Mouse (Mus musculus) heart, postnatal 0 days (tissue): ENCODE measurements around the gene Nfix. TPM values are rescaled to one million over a fixed set of nuclear protein-coding genes. Genes with fewer than 3 reads are reported as not detected.
A peak's percentile ranks its signal among the peaks of the same experiment; 100 is the strongest.

ENCODE experiments used
- ATAC-seq: fragments of 200-750 bp; cut with Nextera tagmentation; 2 replicates; pipeline ENCODE4 v1.8.0; 2017; ENCODE audit warnings: low read depth, moderate number of reproducible peaks, moderate library complexity; ENCODE audit not compliant: insufficient read depth
- DNase-seq: peaks from one replicate; pipeline ENCODE4 v3.0.0-alpha.2; 2016; ENCODE audit warnings: low spot score
- H3K27ac ChIP-seq: fragments of 300-500 bp; sonication (generic); 2 replicates; pipeline ENCODE4 v1.5.1; 2014; ENCODE audit warnings: low read depth, mild to moderate bottlenecking
- H3K27me3 ChIP-seq: fragments of 300-500 bp; sonication (generic); 2 replicates; pipeline ENCODE4 v1.6.1; 2014; ENCODE audit warnings: low read length, mixed read lengths; ENCODE audit not compliant: control insufficient read depth, insufficient read depth
- H3K36me3 ChIP-seq: fragments of 300-500 bp; sonication (generic); replicated peaks from 2 replicates; pipeline ENCODE4 v1.6.1; 2014; ENCODE audit warnings: low read length, mixed read lengths; ENCODE audit not compliant: control insufficient read depth, insufficient read depth
- H3K4me1 ChIP-seq: fragments of 300-500 bp; sonication (generic); 2 replicates; pipeline ENCODE4 v1.6.1; 2014; ENCODE audit warnings: antibody characterized with exemption; ENCODE audit not compliant: control insufficient read depth, insufficient read depth
- H3K4me2 ChIP-seq: fragments of 300-500 bp; sonication (generic); 2 replicates; pipeline ENCODE4 v1.6.1; 2014; ENCODE audit warnings: low read depth, mild to moderate bottlenecking, low read length, moderate library complexity
- H3K4me3 ChIP-seq: fragments of 300-500 bp; sonication (generic); 2 replicates; pipeline ENCODE4 v1.5.1; 2014; ENCODE audit warnings: low read depth, low read length
- H3K9ac ChIP-seq: fragments of 300-500 bp; sonication (generic); replicated peaks from 2 replicates; pipeline ENCODE4 v1.6.1; 2014; ENCODE audit warnings: low read depth, low read length, mixed read lengths
- H3K9me3 ChIP-seq: fragments of 300-500 bp; sonication (generic); replicated peaks from 2 replicates; pipeline ENCODE4 v1.6.1; 2016; ENCODE audit warnings: low read length; ENCODE audit not compliant: control insufficient read depth
- CTCF ChIP-seq: IDR thresholded peaks from 2 replicates; pipeline ENCODE4 v1.5.1; 2016; ENCODE audit warnings: antibody characterized with exemption, control low read depth, low read depth
- EP300 ChIP-seq: IDR thresholded peaks from 2 replicates; pipeline ENCODE4 v1.6.1; 2016; ENCODE audit warnings: antibody characterized with exemption, low read depth
- WGBS: fragments of 180-500 bp; shearing (Covaris S2); extraction: QIAGEN DNeasy Blood & Tissue Kit; methylation state at CpG from one replicate; pipeline ENCODE4 v1.1.7; 2014; 5-methylcytosine and 5-hydroxymethylcytosine counted together
- polyA plus RNA-seq: library from polyadenylated mRNA; unstranded; fragments of >200 nt; fragmentation: Nextera tagmentation; extraction: Ambion mirVana; gene quantifications from 2 replicates; pipeline ENCODE4 v1.2.1, GENCODE M21; 2015
- total RNA-seq: library from RNA; depleted of rRNA; stranded (reverse); fragments of >200 nt; gene quantifications from 2 replicates; pipeline ENCODE4 v1.2.3, GENCODE M21; 2014; ENCODE audit warnings: low replicate concordance

The Nfix gene
- total and polyA plus RNA-seq, 2 experiments from 2014 or later = 18.2 to 41.9 TPM

DNA sequence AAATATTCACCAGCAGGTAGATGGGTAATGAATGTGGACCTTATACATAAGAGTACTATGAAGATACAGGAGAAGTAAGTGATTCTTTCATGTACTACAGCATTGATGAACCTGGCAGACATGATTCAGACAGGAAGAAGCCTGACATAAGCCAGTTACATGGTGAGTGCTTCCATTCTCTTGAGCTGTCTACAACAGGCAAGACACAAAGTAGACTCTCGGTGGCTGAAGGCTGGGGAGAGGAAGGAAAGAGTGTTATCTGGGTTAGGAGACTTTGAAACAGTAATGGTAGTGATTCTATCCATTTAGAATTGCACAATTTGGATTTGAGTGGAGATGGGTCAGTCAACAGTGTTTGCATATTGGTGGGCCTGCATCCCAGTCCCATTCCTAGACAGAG, 141.2 kb downstream of the Nfix start:
- no peak overlapping the region for H3K4me3 ChIP-seq
- no peaks in the 10 kb centered on the region for H3K27me3 ChIP-seq
- ATAC-seq = no peak
- H3K27ac ChIP-seq = peak overlapping the region; percentile 93
- no peak for DNase-seq
- whole genome bisulfite sequencing = 53% methylated on average over 1 of the region's 1 CpGs
- H3K9me3 ChIP-seq = no peaks in the 10 kb centered on the region
- H3K9ac ChIP-seq = no peak overlapping the region
- TF ChIP-seq EP300 (no peak), CTCF (no peak)
- H3K4me2 ChIP-seq = no peak overlapping the region
- H3K4me1 ChIP-seq = peaks cover 17% of the 10 kb centered on the region; the same call in 1 of the 2 replicates
- H3K36me3 ChIP-seq = no peaks in the 10 kb centered on the region

DNA sequence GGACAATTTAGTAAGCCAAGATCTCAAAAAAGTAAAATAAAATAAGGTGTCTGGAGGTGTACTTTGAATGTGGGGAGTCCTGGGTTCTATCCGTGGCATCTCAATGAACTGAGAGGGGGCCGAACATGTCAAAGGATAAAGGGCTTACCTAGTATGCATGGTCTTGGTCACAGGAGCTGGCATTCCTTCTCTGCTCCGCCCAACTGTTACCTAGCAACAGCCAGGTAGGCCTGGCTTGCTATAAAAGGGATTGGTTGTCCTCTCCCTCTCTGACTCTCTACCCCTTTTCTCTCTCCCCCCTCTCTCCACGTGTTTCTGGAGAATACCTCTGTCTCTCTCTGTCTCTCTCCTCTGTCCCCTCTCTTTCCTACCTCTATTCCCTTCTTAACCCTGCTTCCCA, 142.5 kb downstream of the Nfix start:
- H3K9ac ChIP-seq = no peak overlapping the region
- no peak overlapping the region for H3K4me3 ChIP-seq
- H3K27me3 ChIP-seq = no peaks in the 10 kb centered on the region
- H3K4me1 ChIP-seq = peaks cover 13% of the 10 kb centered on the region; the same call in 1 of the 2 replicates
- H3K36me3 ChIP-seq = no peaks in the 10 kb centered on the region
- WGBS = 76% methylated on average over 4 of the region's 4 CpGs
- ATAC-seq (no peak), DNase-seq (no peak)
- no peak overlapping the region for H3K4me2 ChIP-seq
- peak overlapping the region; percentile 87 for H3K27ac ChIP-seq
- H3K9me3 ChIP-seq = no peaks in the 10 kb centered on the region
- TF ChIP-seq EP300 (no peak), CTCF (no peak)

DNA sequence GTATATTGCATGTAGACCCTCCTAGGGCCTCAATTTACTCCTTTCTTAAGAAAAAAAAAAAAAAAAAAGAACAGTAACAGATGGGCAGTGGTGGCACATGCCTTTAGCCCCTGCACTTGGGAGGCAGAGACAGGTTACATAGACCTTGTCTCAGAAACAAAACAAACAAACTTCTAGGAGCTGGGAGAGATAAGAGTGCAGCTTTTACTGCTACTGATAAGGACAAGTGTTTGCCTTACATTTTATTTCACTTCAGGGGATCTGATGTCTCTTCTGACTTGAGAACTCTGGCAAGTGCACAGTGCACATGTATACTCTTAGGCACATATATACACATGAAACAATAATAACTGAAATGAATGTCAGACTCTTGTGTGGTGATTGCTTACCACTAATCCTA, 142.9 kb downstream of the Nfix start:
- DNase-seq = no peak
- H3K36me3 ChIP-seq = no peaks in the 10 kb centered on the region
- H3K4me2 ChIP-seq = peak overlapping the region; percentile 59
- no peaks in the 10 kb centered on the region for H3K9me3 ChIP-seq
- H3K27me3 ChIP-seq = no peaks in the 10 kb centered on the region
- H3K9ac ChIP-seq = no peak overlapping the region
- H3K27ac ChIP-seq = peak overlapping the region; percentile 87
- no peak for ATAC-seq
- H3K4me1 ChIP-seq = peaks cover 13% of the 10 kb centered on the region; the same call in 1 of the 2 replicates
- H3K4me3 ChIP-seq = peak overlapping the region; percentile 40; the same call in 1 of the 2 replicates
- TF ChIP-seq EP300 (no peak), CTCF (no peak)

DNA sequence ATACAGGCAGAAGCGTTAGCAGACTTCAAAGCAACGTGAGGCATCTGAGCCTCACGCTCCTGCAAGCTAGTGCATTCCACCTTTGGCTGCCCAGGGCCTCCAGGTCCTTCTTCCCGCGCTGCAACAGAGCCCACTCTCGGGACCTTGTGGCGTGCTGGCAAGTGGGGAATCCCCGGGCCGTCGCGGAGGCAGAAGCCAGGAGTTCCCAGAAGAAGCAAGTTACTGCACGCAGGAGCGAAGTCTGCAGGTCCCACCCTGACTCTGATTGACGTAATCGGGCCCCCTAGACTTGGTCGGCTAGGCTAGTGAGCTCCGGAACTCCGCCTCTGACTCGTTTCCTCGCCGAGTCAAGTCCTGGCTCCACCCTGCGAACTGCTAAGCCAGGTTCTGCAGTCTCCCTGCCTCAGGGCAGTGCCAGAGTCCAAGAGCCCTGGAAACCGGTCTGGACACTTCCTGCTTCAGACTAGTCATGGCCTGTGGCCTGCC, 143.5 kb downstream of the Nfix start:
- TF ChIP-seq EP300 = peak; percentile 76
- no peak for TF ChIP-seq CTCF
- peak; percentile 64 for ATAC-seq
- H3K9me3 ChIP-seq = no peaks in the 10 kb centered on the region
- H3K27ac ChIP-seq = peak overlapping the region; percentile 87
- H3K27me3 ChIP-seq = no peaks in the 10 kb centered on the region
- no peaks in the 10 kb centered on the region for H3K36me3 ChIP-seq
- H3K4me3 ChIP-seq = peak overlapping the region; percentile 40
- DNase-seq = peak; percentile 82
- H3K9ac ChIP-seq = peak overlapping the region; percentile 49
- under 1% methylated on average over 23 of the region's 23 CpGs for WGBS
- peak overlapping the region; percentile 59 for H3K4me2 ChIP-seq
- peaks cover 13% of the 10 kb centered on the region; the same call in 1 of the 2 replicates for H3K4me1 ChIP-seq

GRCm38 (mm10) chr8:84656191-84656525, 144.0 kb downstream of the Nfix start:
- peak overlapping the region; percentile 87 for H3K27ac ChIP-seq
- H3K4me3 ChIP-seq = peak overlapping the region; percentile 40
- no peaks in the 10 kb centered on the region for H3K27me3 ChIP-seq
- no peak for TF ChIP-seq CTCF
- TF ChIP-seq EP300 = no peak
- peak overlapping the region; percentile 59 for H3K4me2 ChIP-seq
- ATAC-seq (no peak), DNase-seq (no peak)
- H3K9me3 ChIP-seq = no peaks in the 10 kb centered on the region
- no peaks in the 10 kb centered on the region for H3K36me3 ChIP-seq
- 11% methylated on average over 10 of the region's 10 CpGs for WGBS
- peak overlapping the region; percentile 49 for H3K9ac ChIP-seq
- H3K4me1 ChIP-seq = peaks cover 13% of the 10 kb centered on the region; the same call in 1 of the 2 replicates
